Mouse (Mus musculus) cerebellum, adult 9-10 months (tissue): ENCODE results near the gene Tmem210.
A peak's percentile ranks its signal among the peaks of the same experiment; 100 is the strongest.
"Not testable (repeated sequence)": the region's sequence is repeated elsewhere in the genome, so short reads cannot be mapped to it uniquely, and the experiment has no call there.

ENCODE experiments used
- DNase-seq: peaks from one replicate; pipeline ENCODE4 v3.0.0; 2022

The Tmem210 gene

DNA sequence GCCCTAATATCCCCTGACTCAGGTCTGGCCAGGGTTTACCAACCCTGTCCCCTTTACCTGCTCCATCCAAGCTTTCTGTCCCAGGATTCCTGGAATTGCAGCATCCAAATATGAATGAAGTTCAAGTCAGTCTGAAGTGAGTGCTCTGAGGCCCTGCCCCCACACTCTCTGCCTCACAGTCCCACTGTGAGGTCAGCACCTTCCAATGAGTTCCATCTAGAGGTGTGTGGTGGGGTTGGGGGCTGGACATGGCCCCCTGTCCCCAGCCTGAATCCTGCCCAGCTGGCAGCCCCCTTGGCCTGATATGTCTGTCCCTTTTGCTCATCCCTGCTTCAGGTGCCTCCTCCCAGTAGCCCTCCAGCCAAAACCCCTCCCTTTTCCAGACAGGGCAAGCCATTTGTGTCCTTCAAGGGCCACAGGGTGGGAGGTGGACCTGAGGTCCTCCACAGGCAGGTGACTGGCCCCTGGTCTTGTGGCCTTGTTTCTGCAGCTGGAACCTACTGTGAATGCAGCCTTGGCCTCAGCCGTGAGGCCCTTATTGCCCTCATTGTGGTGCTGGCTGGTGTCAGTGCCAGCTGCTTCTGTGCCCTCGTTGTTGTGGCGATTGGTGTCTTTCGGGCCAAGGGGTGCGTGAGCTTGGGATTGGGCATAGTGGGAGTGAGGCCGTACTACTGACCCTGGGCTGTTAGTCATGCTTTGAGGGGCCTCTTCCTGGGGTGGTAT is at the start of gene Tmem210:
Gene Tmem210, plus strand, starts transcription at position 219 of the 723 bp plus-strand sequence.
- DNase-seq: peak; percentile 58

DNA sequence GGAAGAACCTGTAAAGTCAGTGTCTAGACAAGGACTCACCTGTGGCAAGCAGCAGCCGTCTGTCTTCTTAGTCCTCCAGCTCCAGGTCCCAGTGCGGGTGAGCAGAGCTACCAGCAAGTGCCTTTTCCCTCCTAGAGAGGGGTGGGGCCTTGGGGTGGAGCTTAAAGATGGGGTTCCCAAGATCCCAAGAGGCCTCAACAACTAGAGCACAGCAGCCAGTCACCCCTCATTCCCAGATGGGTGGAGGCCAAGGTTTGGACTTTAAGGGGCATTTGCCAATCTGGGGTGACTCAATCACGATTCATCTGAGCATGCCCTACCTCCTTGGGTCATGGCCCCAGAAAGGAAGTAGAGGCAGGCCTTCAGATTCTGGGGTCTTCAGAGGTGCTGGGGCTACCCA is 48.2 kb upstream of the Tmem210 start:
- DNase-seq: no peak

DNA sequence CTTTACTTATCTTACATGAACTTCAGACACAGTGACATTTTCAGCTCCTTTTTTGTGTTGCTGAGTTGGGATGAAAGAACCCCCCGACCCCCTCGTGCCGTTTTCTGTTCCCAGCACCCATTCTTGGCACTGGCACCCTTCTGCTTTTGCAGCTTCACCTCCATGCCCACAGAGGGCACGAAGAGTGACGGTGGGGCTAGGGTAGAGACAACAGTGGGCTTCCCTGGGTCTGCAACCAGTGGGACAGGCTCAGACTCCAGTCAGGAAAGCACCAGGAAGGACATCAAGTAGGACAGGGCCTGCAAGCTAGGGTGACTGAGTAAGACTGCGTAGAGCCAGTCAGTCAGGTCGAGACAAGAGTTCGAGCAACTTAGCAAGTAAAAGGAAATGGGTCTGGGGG is 47.6 kb upstream of the Tmem210 start:
- no peak for DNase-seq

DNA sequence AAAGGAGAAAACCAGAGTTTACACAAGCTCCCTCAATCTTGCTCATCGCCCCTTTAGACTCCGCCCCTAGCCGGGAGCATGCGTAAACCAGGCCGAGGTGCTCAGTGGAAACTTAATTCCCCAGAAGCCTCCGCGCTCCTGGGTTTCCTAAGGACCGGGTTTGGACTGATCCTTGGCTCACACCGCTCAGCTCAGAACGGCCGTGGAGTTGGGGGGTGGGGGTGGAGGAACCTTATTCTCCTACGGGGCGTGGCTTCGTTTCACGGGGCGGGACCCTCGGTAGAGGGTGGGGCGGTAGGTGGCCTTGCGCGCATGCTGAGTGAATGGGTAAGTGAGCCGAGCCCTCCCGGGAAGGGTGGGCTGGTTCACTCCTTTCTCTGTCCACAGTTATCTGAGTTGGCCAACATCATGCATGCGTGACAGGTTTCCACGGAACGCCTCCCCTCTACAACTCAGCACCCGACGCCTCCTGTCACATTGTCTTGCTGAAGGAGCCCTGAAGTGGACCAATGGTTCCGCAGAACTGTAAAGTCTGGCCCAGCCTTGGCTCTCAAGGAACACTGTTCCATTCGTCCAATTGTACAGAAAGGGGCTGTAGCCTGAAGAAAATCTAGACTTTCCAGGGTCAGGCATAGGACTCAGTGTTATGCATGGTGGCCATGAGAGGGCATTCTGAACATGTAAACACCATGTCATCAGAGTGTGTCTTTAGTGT is 47.1 kb upstream of the Tmem210 start:
- peak; percentile 79 for DNase-seq

DNA sequence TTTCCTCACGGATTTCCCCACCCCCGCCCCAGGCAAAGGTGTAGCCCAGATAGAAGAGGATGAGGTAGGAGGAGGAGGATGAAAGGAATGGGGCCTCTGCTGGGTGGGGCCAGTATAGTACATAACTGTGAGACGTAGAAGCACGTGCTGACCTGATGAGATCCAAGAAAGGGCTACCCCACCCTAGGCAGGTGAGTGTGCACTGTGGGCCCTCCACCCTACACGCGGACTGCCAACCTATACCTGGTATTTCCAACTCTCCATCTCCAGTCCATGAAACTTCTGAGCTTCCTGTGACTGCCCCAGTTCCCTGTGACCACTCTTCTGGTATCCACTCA is 46.5 kb upstream of the Tmem210 start:
- no peak for DNase-seq

DNA sequence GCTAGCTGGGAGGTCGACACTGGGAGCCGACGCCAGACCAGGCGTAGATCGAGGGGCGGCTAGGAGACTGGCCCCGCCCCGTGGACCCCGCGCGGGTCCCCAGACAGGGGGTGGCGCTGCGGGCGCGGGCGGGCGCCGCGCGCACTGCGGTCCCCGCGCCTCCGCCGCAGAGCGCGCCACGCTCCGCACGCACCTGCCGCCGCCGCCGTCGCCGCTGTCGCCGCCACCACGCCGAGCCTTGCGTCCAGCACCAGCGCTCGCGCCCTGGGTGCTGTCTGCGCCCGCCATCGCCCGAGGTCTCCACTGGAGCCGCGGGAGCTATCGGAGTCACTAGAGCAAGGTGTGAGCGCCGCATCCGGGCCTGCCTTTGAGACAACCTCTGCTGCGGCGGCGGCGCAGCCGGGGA is 45.8 kb upstream of the Tmem210 start, which contains the start of the genes Rnf208 and Cysrt1:
Gene Rnf208, plus strand, starts transcription at position 155 of the 406 bp plus-strand sequence.
Gene Cysrt1, minus strand, starts transcription at position 352 of the 406 bp plus-strand sequence.
- DNase-seq: no peak

DNA sequence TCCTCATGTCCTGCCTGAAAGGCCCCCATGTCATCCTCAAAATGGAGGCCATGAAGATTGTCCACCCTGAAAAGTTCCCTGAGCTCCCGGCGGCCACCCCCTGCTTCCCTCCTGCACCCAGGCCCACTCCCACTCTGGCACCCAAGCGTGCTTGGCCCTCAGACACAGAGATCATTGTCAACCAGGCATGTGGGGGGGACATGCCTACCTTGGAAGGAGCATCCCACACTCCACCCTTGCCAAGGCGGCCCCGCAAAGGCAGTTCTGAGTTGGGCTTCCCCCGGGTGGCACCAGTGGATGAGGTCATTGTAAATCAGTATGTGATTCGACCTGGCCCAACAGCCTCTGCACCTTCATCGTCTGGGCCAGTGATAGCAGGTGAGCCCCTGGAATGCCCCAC is 44.6 kb upstream of the Tmem210 start:
- no peak for DNase-seq

DNA sequence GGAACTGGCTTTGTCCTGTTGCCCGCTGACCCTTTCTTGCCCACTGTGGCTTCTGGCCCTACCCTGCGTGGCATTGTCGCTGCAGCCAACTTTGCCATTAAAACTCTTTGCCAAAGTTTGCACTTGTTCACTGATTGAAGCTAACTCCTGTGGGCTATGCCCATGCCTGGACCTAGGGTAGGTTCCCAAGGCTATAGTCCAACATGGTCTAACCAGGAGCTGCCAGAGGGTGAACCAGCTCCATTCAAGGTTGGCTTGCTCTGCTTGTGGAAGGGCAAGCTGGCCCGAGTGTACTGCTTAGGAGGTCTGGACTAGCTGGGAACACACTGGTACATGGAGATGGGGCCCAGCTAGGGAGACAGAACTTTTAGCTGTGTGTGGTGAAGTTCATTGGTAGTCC is 43.8 kb upstream of the Tmem210 start:
- no peak for DNase-seq

DNA sequence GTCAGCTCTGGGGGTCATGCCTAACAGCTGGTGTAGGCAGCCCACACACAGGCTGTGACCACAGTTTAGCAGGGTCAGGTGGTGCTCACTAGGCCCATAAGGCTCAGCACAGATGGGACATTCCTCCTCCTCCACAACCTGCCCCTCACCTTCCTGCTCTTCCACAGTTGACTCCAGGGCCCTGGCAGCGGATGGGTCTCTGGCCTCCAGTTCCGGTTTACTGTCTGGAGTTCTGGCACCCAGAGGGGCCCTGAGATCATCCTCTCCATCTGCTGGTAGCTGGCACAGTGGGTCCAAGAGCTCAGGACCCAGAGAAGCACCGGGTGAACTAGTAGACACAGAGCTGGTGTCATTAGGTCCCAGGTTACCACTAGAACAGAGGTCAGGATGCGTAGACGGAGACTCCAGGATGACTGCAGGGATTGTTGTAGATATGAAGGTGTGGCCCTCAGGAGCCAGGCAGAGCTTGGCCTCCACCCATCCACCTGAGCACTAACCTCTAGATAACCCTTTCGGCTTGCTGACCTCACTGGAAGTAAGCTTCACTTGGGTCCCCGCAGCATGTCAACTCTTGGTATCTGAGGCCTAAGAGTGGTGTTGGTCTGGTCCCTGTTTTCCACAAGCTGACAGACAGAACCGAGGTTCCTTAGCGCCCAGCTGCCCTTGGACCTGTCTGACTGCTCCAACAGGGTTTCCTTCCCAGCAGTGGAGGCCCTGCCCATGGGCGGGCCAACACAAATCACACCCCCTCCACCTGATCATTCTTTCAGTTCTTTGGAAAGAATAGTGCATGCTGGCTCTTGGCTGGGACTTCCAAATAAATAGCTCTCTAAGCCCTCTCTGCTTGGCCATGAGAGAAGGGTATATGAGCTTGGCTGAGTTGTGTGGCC is 41.5 kb upstream of the Tmem210 start, which contains the start of gene AL732309.1:
Gene AL732309.1, minus strand, starts transcription at position 681 of the 890 bp plus-strand sequence.
- peak; percentile 69 for DNase-seq

DNA sequence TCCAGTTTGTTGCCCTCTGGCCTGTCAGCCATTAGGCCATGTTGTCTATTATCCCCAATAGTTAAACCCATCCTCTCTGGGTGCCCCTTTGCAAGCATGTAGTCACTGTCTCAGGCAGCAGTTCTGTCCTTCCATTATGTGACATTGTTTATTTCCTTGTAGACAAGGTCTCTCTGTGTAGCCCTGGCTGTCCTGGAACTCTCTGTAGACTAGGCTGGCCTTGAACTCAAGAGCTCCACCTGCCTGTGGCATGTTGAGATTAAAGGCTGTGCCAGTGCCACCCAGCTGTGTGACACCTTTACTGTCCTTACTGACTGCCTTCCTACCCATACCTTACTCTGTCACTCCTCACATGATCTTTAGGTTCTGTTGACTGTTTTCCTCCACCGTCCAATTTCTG is 35.6 kb upstream of the Tmem210 start:
- no peak for DNase-seq

DNA sequence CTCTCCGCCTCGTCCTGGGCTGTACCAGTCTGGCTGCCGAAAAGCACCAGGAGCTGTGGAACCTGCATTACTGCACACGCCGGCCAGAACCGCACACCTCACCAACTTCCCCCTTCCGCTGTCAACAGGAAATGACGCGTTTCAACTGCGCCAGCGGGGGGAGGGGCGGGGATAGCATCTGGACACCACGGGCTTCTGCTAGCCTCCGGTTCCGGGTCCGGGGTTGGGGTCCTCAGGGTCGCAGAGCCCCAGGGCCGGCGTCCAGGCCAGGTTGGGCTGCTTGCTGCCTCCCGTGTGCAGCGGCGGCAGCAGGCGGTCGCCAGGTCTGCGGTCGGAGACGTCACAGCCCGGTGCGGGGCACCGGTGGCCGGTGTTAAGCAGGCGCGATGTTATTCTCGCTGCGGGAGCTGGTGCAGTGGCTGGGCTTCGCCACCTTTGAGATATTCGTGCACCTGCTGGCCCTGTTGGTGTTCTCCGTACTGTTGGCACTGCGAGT is 32.6 kb upstream of the Tmem210 start, which contains the start of gene Tmem203:
Gene Tmem203, plus strand, starts transcription at position 156 of the 496 bp plus-strand sequence.
- peak; percentile 81 for DNase-seq

DNA sequence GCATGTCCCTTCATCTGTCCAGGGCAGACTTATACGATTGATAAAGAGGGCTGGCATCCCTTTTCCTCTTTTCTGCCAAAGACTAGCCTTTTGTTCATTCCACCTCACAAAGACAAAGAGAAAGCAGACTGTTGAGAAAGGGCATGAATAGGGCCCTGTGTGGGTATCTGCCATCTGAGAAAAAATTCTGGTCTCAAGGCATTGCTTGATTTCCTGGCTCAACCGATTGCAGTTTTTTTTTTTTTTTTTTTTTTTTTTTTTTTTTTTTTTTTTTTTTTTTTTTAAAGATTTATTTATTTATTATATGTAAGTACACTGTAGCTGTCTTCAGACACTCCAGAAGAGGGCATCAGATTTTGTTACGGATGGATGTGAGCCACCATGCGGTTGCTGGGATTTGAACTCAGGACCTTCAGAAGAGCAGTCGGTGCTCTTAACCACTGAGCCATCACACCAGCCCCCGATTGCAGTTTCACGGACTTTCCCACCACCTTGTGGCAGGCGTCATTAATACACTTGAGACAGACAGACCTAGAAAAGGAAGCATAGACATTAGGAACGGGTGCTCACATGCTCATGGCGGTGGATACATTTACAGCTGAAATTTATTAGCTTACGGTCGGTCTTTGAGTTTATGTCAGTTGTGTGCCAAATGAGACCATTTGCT is 31.4 kb upstream of the Tmem210 start:
- not testable (repeated sequence) for DNase-seq

DNA sequence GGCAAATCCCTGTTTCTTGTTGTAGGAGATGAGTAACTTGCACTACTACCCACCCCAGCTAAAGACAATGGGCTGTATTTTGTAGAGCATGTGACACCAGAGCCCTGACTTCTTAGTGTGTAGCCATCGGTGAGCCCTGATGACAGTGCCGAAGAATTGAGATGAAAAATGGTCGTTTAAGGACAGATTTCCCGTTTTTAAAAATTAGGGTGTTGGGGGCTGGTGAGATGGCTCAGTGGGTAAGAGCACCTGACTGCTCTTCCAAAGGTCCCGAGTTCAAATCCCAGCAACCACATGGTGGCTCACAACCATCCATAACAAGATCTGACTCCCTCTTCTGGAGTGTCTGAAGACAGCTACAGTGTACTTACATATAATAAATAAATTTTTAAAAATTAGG is 30.7 kb upstream of the Tmem210 start:
- DNase-seq: not testable (repeated sequence)

DNA sequence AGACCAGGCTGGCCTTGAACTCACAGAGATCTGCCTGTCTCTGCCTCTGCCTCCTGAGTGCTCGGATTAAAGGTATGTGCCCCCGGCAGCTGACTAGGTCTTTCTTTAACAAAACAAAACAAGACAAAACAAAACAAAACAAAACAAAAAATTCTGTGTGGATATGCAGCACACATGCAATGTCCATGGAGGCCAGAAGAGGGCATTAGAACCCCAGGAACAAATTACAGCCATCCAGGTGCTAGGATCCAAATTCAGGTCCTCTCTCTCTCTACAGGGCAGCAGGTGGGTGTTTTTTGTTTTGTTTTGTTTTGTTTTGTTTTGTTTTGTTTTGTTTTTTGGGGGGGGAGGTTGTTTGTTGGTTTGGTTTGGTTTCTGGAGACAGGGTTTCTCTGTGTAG is 29.1 kb upstream of the Tmem210 start:
- no peak for DNase-seq

DNA sequence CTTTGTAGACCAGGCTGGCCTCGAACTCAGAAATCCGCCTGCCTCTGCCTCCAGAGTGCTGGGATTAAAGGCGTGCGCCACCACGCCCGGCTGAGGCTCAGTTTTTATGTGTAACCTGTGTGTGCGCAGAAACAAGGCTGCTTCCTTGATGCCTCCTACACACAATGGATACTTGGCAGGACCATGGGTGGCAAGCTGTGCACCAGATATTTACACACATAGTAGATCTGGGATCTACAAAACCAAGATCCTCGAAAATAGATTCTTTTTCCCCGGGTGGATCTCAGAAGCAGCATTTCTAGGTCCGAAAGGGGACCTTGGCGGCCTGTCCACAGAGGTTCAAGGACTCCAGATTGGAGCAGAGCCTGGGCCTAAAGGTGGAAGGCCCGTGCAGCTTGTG is 26.1 kb upstream of the Tmem210 start:
- DNase-seq: no peak

DNA sequence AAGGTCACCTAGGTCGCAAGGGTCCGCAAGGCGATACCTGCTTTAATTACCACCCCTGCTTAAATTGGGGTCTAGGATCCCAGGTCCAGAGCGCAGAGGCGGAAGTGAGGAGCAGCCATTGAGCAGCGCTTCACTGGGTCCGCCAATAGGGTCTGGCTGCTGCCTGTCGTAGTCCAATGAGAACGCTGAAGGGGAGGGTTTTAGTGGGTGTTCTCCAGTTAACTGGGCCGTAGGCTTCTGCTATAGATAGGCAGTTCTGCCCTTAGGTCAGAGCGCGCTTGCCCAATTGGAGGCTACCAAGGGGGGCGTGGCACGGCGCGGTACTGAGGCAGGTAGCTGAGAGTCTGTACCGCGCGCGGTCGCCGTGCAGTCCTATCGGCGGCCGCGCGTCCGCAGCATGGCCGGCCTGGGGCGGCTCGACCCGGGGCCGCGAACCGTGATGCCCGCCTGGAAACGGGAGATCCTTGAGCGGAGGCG is 25.6 kb upstream of the Tmem210 start, which contains the start of gene Tprn:
Gene Tprn, plus strand, starts transcription at position 328 of the 477 bp plus-strand sequence.
- peak; percentile 99 for DNase-seq

DNA sequence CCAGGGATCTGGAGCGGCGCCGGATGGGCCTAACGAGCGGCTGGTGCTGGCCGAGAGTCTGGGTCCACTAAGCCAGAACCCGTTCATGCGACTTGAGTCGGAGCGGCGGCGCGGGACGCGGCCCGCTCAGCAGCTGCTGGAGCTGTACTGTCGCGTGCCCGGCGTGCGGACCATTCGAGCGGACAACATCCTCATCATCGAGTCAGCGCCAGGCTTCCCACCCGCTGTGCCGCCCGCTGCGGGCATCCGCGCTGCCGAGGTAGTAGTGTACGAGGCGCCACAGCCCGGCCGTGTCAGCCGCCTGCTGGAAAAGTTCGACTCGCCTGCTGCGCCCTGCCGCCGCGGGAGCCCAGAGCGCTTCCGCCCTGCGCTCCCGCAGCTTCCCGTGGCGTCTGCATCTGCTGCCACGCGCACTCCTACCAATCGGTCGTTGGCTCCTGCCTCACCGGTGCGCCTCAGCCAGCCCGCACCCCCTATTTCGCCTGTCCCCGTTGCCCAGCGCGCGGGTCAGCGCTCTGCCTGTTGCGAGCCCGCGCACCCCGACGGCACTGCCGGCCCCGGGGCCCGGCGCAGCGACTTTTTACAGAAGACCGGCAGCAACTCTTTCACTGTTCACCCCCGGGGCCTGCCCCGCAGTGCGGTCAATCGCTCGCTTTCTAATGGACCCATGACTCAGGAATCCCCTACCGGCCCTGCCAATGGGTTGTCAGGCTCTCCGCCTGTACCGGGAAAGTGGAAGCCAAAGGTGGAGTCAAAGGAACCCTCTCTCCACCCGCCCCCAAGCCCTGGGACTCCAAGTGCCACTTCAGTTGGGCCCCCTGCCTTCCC is 24.9 kb upstream of the Tmem210 start:
- peak; percentile 84 for DNase-seq

DNA sequence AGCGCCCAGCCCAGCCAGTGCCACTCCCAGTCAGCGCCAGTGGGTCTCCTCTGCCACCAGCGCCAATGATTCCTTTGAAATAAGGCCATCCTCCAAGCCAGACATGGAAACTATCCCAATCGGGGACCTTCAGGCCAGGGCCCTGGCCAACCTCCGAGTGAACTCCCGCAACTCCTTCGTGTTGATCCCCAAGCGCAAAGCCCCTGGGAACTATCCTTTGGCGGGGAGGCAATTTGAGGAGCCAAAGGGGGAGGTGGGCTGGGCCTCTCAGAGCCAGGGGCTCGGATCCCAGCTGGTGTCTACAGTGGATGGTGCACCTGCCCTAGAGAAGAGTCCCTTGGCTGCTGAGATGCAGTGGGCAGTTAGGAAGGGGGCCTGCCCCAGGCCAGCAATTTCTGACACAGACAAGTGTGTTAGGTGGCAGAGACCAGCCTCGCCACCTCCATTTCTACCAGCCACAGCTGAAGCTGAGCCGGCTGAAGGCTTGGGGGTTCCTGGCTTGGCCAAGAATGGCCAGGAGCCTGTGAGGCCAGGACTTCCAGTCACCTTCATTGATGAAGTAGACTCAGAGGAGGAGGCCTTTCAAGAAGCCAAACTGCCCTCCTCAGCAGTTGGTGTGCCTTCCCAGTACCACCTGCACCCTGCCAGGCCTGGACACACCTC is 24.2 kb upstream of the Tmem210 start:
- DNase-seq: peak; percentile 73

DNA sequence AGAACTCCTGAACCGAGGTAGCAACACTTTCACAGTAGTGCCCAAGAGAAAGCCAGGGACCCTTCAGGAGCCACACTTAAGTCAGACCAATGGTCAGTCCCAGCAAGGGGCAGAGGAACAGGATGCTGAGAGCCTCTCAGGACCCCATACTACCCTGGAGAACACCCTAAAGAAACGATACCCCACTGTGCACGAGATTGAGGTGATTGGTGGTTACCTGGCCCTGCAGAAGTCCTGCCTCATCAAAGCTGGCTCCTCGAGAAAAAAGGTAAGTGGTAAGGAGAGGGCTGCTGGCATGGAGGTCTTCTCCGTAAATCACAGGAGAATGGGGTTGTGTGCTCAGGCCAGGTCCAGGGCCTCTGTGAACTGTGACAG is 23.7 kb upstream of the Tmem210 start:
- peak; percentile 66 for DNase-seq

DNA sequence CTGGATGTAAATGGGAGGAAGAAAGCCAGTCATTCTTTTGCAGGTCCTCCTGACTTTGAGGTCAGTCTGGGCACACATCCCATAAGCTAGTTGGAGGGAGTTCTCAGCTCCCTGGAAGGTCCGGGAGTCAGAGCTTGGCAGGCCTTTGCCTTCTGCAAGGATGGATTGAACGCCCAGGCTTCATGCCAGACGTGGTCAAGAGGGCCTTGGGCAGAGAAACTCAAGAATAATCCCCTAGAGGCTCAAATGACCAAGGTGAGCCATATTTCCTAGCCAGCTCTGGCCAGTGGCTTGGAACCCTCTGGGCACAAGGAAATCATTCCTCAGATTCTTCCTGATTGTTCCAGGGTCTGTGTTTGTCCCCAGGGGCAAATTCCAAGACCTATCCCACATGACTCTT is 23.1 kb upstream of the Tmem210 start:
- DNase-seq: peak; percentile 95
